Mouse (Mus musculus) forebrain, embryonic 11.5 days (tissue): ENCODE results near the gene Tmem216. TPM values are rescaled to one million over a fixed set of nuclear protein-coding genes. Genes with fewer than 3 reads are reported as not detected.
"Not testable (repeated sequence)": the region's sequence is repeated elsewhere in the genome, so short reads cannot be mapped to it uniquely, and the experiment has no call there.

Experiments used
- ATAC-seq: fragments of 200-750 bp; cut with Nextera tagmentation; replicated peaks from 2 replicates; pipeline ENCODE4 v1.8.0; 2017; ENCODE audit warnings: moderate TSS enrichment; ENCODE audit not compliant: low FRiP score
- DNase-seq: peaks from one replicate; pipeline ENCODE4 v3.0.0-alpha.2; 2017; ENCODE audit warnings: low spot score
- H3K27ac ChIP-seq: fragments of 300-500 bp; sonication (generic); 2 replicates; pipeline ENCODE4 v1.5.1; 2014; ENCODE audit warnings: low read depth, low read length
- H3K27me3 ChIP-seq: fragments of 300-500 bp; sonication (generic); 2 replicates; pipeline ENCODE4 v1.6.1; 2014; ENCODE audit warnings: mild to moderate bottlenecking, low read length, mixed read lengths; ENCODE audit not compliant: control insufficient read depth, insufficient read depth
- H3K36me3 ChIP-seq: fragments of 300-500 bp; sonication (generic); 2 replicates; pipeline ENCODE4 v1.6.1; 2014; ENCODE audit warnings: mild to moderate bottlenecking, low read length, moderate library complexity, mixed read lengths; ENCODE audit not compliant: control insufficient read depth, insufficient read depth
- H3K4me1 ChIP-seq: fragments of 300-500 bp; sonication (generic); replicated peaks from 2 replicates; pipeline ENCODE4 v1.6.1; 2014; ENCODE audit warnings: low read length, mixed read lengths; ENCODE audit not compliant: control insufficient read depth, insufficient read depth
- H3K4me2 ChIP-seq: fragments of 300-500 bp; sonication (generic); 2 replicates; pipeline ENCODE4 v1.6.1; 2014; ENCODE audit warnings: low read depth, mild to moderate bottlenecking, low read length, moderate library complexity, mixed read lengths; ENCODE audit not compliant: severe bottlenecking
- H3K4me3 ChIP-seq: fragments of 300-500 bp; sonication (generic); 2 replicates; pipeline ENCODE4 v1.5.1; 2014; ENCODE audit warnings: low read depth, low read length
- H3K9ac ChIP-seq: fragments of 300-500 bp; sonication (generic); 2 replicates; pipeline ENCODE4 v1.6.1; 2014; ENCODE audit warnings: low read length
- H3K9me3 ChIP-seq: fragments of 300-500 bp; sonication (generic); 2 replicates; pipeline ENCODE4 v1.6.1; 2016; ENCODE audit warnings: low read length, mixed read lengths; ENCODE audit not compliant: control insufficient read depth
- WGBS: fragments of 180-500 bp; shearing (Covaris S2); extraction: QIAGEN DNeasy Blood & Tissue Kit; methylation state at CpG from one replicate; pipeline ENCODE4 v1.1.7; 2014; 5-methylcytosine and 5-hydroxymethylcytosine counted together
- polyA plus RNA-seq: library from polyadenylated mRNA; unstranded; fragments of >200 nt; fragmentation: Nextera tagmentation; extraction: Ambion mirVana; gene quantifications from 2 replicates; pipeline ENCODE4 v1.2.1, GENCODE M21; 2014

The Tmem216 gene
- polyA plus RNA-seq, 1 experiment from 2014 or later = 61.4 TPM

DNA sequence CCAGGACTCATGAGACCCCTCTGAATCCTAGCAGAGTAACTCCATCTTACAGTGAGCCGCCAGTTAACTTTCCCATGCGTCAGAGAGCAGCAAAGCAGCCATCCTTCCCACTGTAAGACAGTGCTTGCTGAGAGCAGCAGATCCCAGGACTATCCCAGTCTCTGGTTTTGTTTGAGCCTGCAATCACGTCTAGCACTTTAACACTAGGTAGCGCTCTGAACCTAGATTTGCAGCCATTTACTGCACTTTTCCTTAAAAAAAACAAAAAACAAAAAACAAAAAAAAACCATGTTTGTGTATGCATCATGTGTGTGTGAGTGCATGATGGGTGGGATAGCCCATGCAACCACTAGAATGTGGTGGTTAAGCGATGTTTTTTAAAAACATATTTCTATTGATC lies 4.1 kb upstream of the Tmem216 start:
- no peak overlapping the region for H3K4me3 ChIP-seq
- H3K36me3 ChIP-seq = no peaks in the 10 kb centered on the region
- no peak overlapping the region for H3K4me2 ChIP-seq
- no peak for DNase-seq
- H3K27ac ChIP-seq = no peak overlapping the region
- H3K9ac ChIP-seq = no peak overlapping the region
- ATAC-seq = no peak
- no peaks in the 10 kb centered on the region for H3K27me3 ChIP-seq
- no peaks in the 10 kb centered on the region for H3K4me1 ChIP-seq
- H3K9me3 ChIP-seq = no peaks in the 10 kb centered on the region
- WGBS = 40% methylated on average over 5 of the region's 5 CpGs

DNA sequence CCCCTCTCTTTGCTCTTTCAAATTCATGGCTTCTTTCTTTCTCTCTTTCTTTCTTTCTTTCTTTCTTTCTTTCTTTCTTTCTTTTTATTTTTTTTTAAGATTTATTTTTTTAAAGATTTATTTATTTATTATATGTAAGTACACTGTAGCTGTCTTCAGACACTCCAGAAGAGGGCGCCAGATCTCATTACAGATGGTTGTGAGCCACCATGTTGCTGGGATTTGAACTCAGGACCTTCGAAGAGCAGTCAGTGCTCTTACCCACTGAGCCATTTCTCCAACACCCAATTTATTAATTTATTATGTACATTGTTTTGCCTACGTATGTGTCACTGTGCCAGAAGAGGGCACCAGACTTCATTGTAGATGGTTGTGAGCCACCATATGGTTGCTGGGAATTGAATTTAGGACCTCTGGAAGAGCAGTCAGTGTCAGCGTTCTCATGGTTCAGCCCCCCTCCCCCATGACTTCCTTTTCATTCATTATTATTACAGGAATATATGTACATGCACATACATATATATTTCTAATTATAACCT lies 1.9 kb upstream of the Tmem216 start:
- not testable (repeated sequence) for H3K9ac ChIP-seq, H3K27me3 ChIP-seq, H3K4me2 ChIP-seq, H3K9me3 ChIP-seq, H3K27ac ChIP-seq, H3K36me3 ChIP-seq, H3K4me3 ChIP-seq, ATAC-seq, H3K4me1 ChIP-seq, DNase-seq
- 80% methylated on average over 4 of the region's 4 CpGs for WGBS

GRCm38 (mm10) chr19:10557430-10557829 lies 1.4 kb upstream of the Tmem216 start:
- H3K9ac ChIP-seq = no peak overlapping the region
- no peaks in the 10 kb centered on the region for H3K36me3 ChIP-seq
- no peaks in the 10 kb centered on the region for H3K27me3 ChIP-seq
- H3K9me3 ChIP-seq = no peaks in the 10 kb centered on the region
- H3K4me3 ChIP-seq = no peak overlapping the region
- DNase-seq = no peak
- no peaks in the 10 kb centered on the region for H3K4me1 ChIP-seq
- WGBS = 62% methylated on average over 2 of the region's 2 CpGs
- H3K27ac ChIP-seq = no peak overlapping the region
- H3K4me2 ChIP-seq = no peak overlapping the region
- no peak for ATAC-seq

DNA sequence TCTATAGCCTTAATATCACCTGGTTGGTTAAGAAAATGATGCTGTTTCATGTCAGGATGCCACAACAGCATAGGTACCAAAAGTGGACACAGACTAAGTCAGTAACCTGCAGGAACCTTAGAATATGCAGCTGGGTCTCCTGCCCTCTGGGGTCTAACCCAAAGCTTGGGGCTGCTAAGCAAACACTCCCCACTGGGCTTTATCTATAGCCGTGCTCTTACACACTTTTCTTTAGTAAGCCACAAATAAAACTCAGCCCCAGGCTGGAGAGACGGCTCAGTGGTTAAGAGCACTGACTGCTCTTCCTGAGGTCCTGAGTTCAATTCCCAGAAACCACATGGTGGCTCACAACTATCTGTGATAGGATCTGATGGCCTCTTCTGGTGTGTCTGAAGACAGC lies 963 bp upstream of the Tmem216 start:
- WGBS = 71% methylated on average over 2 of the region's 2 CpGs
- no peak for DNase-seq
- Histone ChIP-seq H3K4me1 (no peaks in the 10 kb centered on the region), H3K27me3 (no peaks in the 10 kb centered on the region), H3K9ac (no peak overlapping the region), H3K4me2 (no peak overlapping the region), H3K4me3 (no peak overlapping the region), H3K27ac (no peak overlapping the region), H3K36me3 (no peaks in the 10 kb centered on the region), H3K9me3 (no peaks in the 10 kb centered on the region)
- no peak for ATAC-seq

GRCm38 (mm10) chr19:10539454-10539853 lies 16.6 kb downstream of the Tmem216 start:
- peaks cover 20% of the 10 kb centered on the region for H3K36me3 ChIP-seq
- DNase-seq (no peak), ATAC-seq (no peak)
- H3K4me3 ChIP-seq = no peak overlapping the region
- no peak overlapping the region for H3K4me2 ChIP-seq
- no peaks in the 10 kb centered on the region for H3K9me3 ChIP-seq
- no peak overlapping the region for H3K27ac ChIP-seq
- WGBS = 93% methylated on average over 5 of the region's 5 CpGs
- no peaks in the 10 kb centered on the region for H3K4me1 ChIP-seq
- H3K27me3 ChIP-seq = no peaks in the 10 kb centered on the region
- H3K9ac ChIP-seq = no peak overlapping the region

GRCm38 (mm10) chr19:10530082-10530481 lies 26.0 kb downstream of the Tmem216 start:
- H3K9ac ChIP-seq = no peak overlapping the region
- no peaks in the 10 kb centered on the region for H3K27me3 ChIP-seq
- H3K4me1 ChIP-seq = peaks cover 7% of the 10 kb centered on the region; the same call in 1 of the 2 replicates
- no peak overlapping the region for H3K4me3 ChIP-seq
- H3K36me3 ChIP-seq = peaks cover 14% of the 10 kb centered on the region; the same call in 1 of the 2 replicates
- no peak overlapping the region for H3K27ac ChIP-seq
- no peak for DNase-seq
- 94% methylated on average over 1 of the region's 1 CpGs for WGBS
- ATAC-seq = no peak
- no peaks in the 10 kb centered on the region for H3K9me3 ChIP-seq
- H3K4me2 ChIP-seq = no peak overlapping the region

DNA sequence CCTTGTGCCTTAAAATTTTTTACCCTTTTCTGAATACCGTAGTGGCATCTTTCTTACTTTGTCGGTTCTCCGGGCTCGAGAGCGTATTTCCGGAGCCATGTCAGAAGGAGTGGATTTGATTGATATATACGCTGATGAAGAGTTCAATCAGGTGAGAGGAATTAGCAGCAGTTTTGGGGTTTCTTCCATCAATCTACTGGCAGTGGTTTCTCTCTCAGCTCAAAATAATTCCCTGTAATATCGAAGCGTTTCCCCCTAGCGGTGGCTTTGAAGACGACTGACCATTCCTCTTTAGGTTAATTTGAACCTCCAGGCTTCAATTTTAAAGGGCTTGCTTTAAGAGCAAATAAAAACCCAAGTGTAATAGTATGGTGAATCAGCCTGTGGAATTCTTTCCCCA lies 30.1 kb downstream of the Tmem216 start, which contains the start of gene Sdhaf2:
Gene Sdhaf2, minus strand, starts transcription at position 233 of the 400 bp plus-strand sequence.
- Histone ChIP-seq H3K9me3 (no peaks in the 10 kb centered on the region), H3K4me2 (peak within 1 kb of the TSS; percentile 79), H3K9ac (peak within 1 kb of the TSS; percentile 99), H3K27me3 (no peaks in the 10 kb centered on the region), H3K4me3 (peak within 1 kb of the TSS; percentile 94), H3K36me3 (peaks cover 3% of the 10 kb centered on the region; the same call in 1 of the 2 replicates), H3K4me1 (peaks cover 10% of the 10 kb centered on the region; the same call in 1 of the 2 replicates), H3K27ac (peak within 1 kb of the TSS; percentile 96)
- ATAC-seq (peak; percentile 16; the same call in 1 of the 2 replicates), DNase-seq (no peak)
- under 1% methylated on average over 11 of the region's 11 CpGs for WGBS

- Histone ChIP-seq H3K36me3 (peaks cover 3% of the 10 kb centered on the region; the same call in 1 of the 2 replicates), H3K27ac (peak within 1 kb of the TSS; percentile 96), H3K4me3 (peak within 1 kb of the TSS; percentile 94), H3K9me3 (no peaks in the 10 kb centered on the region), H3K4me2 (peak within 1 kb of the TSS; percentile 79), H3K4me1 (peaks cover 10% of the 10 kb centered on the region; the same call in 1 of the 2 replicates), H3K9ac (peak within 1 kb of the TSS; percentile 99), H3K27me3 (no peaks in the 10 kb centered on the region)
- WGBS = under 1% methylated on average over 77 of the region's 93 CpGs
- DNase-seq (peak; percentile 97), ATAC-seq (peak; percentile 95)
Observed at GRCm38 (mm10) chr19:10525106-10525901, 30.7 kb downstream of the Tmem216 start, which contains the start of gene Cpsf7. Gene Cpsf7 (plus strand): TSS chr19:10525266.
